Mouse (Mus musculus): ENCODE data around the gene Cox5b. TPM values are rescaled to one million over a fixed set of nuclear protein-coding genes. Genes with fewer than 3 reads are reported as not detected.
A peak's percentile ranks its signal among the peaks of the same experiment; 100 is the strongest.

Cox5b gene
- 812 and 891 TPM in 2 replicates for polyA plus RNA-seq (2012; rRNA removed)

DNA sequence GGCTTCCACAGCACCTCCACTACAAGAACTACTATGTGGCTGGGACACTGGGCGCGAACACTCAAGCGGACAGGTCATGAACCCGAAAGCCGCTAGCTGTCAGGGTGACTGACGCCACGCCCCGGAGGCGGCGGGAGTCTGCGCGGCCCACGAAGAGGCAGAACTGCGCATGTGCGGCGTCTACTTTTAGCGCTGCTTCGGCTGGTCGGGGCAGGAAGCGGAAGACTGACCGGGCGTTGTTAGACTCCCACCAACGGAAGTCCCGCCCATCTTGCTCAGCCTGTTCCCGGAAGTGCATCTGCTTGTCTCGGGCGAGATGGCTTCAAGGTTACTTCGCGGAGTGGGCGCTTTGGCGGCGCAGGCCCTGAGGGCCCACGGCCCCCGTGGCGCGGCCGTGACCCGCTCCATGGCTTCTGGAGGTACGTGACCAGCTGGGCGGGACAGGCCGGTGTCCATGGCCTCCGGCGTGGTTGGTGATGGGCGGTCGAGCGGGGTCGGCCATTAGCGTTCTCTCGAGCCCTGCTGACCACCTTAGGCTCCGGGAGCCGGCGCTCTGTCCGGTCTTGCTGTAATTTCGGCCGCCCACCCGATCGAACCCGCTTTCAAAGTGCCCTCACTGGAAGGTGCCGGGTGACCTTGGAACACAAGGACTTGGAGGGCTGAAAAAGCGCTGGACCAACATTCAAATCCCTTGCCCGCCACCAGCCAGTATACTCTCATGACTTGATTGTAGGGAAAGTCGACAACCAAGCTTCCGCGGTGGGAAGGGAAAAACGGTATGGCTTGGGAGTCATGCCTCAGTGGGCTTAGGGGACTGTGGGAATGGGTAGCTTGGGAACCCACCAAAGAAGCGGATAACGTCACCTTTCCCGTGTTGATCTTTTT is at the start of gene Cox5b:
Cox5b (plus strand) TSS at position 179 of the 885 bp plus-strand sequence.
- Histone ChIP-seq H3K27me3 (ENCODE audit: control insufficient read depth, insufficient read depth, low read length) (no peaks in the 10 kb centered on the region), H3K4me1 (ENCODE audit: control insufficient read depth, insufficient read depth, low read length) (no peaks in the 10 kb centered on the region), H3K27ac (ENCODE audit: insufficient read depth, low read length) (peak within 1 kb of the TSS; percentile 70), H3K4me3 (replicated peaks; ENCODE audit: insufficient read depth, low read depth, low read length) (peak within 1 kb of the TSS; percentile 99)
- TF ChIP-seq POLR2A (IDR thresholded peaks at IDR 0.05; ENCODE audit: borderline replicate concordance, insufficient read depth, low read length): peak; percentile 30; the same call in 1 of the 2 replicates
- no peak for TF ChIP-seq CTCF (IDR thresholded peaks at IDR 0.05; ENCODE audit: borderline replicate concordance, insufficient read depth, low read depth, low read length)
- under 1% methylated on average over 68 of the region's 68 CpGs for WGBS
- peak; percentile 97 to 98 for DNase-seq

- H3K27ac ChIP-seq (ENCODE audit: insufficient read depth, low read length): no peak overlapping the region
- H3K4me1 ChIP-seq (ENCODE audit: control insufficient read depth, insufficient read depth, low read length): peaks cover 11% of the 10 kb centered on the region
- WGBS: 92% methylated on average over 7 of the region's 7 CpGs
- no peak overlapping the region for H3K4me3 ChIP-seq (replicated peaks; ENCODE audit: insufficient read depth, low read depth, low read length)
- H3K27me3 ChIP-seq (ENCODE audit: control insufficient read depth, insufficient read depth, low read length): no peaks in the 10 kb centered on the region
- TF ChIP-seq CTCF (IDR thresholded peaks at IDR 0.05; ENCODE audit: borderline replicate concordance, insufficient read depth, low read depth, low read length): no peak
- TF ChIP-seq POLR2A (IDR thresholded peaks at IDR 0.05; ENCODE audit: borderline replicate concordance, insufficient read depth, low read length): no peak
- no peak for DNase-seq
These were observed 47.2 kb upstream of the Cox5b start for GRCm38 (mm10) chr1:36643957-36644614.

GRCm38 (mm10) chr1:36644615-36645007 is 46.6 kb upstream of the Cox5b start:
- H3K27me3 ChIP-seq (ENCODE audit: control insufficient read depth, insufficient read depth, low read length): no peaks in the 10 kb centered on the region
- no peak for TF ChIP-seq CTCF (IDR thresholded peaks at IDR 0.05; ENCODE audit: borderline replicate concordance, insufficient read depth, low read depth, low read length)
- TF ChIP-seq POLR2A (IDR thresholded peaks at IDR 0.05; ENCODE audit: borderline replicate concordance, insufficient read depth, low read length): no peak
- no peak overlapping the region for H3K27ac ChIP-seq (ENCODE audit: insufficient read depth, low read length)
- H3K4me3 ChIP-seq (replicated peaks; ENCODE audit: insufficient read depth, low read depth, low read length): no peak overlapping the region
- 94% methylated on average over 9 of the region's 9 CpGs for WGBS
- peaks cover 11% of the 10 kb centered on the region for H3K4me1 ChIP-seq (ENCODE audit: control insufficient read depth, insufficient read depth, low read length)
- DNase-seq: no peak

- peak in 1 of 2 experiments; percentile 22 for DNase-seq
- 40% methylated on average over 3 of the region's 3 CpGs for WGBS
- TF ChIP-seq CTCF (IDR thresholded peaks at IDR 0.05; ENCODE audit: borderline replicate concordance, insufficient read depth, low read depth, low read length) (no peak), POLR2A (IDR thresholded peaks at IDR 0.05; ENCODE audit: borderline replicate concordance, insufficient read depth, low read length) (no peak)
These were observed 45.0 kb upstream of the Cox5b start for GRCm38 (mm10) chr1:36646285-36646684.

DNA sequence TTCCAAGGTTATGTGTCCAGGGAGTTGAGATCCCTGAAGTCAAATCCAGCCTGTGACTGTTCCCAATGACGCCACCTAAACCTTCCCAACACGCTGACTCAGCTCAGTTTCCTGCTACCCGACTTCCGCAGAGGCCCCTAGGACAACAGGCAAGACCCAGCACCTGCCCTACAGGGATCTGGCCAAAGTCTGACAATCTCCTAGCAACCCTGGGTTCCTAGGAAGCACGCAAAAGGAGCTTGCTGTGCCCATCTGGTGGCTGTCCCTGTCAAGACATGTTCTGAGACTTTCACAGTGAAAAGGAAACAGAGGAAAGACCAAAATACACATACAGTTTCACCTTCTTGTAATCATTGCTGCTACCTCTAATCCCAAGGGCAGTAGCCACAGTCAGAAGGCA is 43.6 kb upstream of the Cox5b start:
- Histone ChIP-seq H3K27me3 (ENCODE audit: control insufficient read depth, insufficient read depth, low read length) (no peaks in the 10 kb centered on the region), H3K4me3 (replicated peaks; ENCODE audit: insufficient read depth, low read depth, low read length) (no peak overlapping the region), H3K27ac (ENCODE audit: insufficient read depth, low read length) (no peak overlapping the region), H3K4me1 (ENCODE audit: control insufficient read depth, insufficient read depth, low read length) (peaks cover 11% of the 10 kb centered on the region)
- TF ChIP-seq CTCF (IDR thresholded peaks at IDR 0.05; ENCODE audit: borderline replicate concordance, insufficient read depth, low read depth, low read length): no peak
- TF ChIP-seq POLR2A (IDR thresholded peaks at IDR 0.05; ENCODE audit: borderline replicate concordance, insufficient read depth, low read length): no peak
- DNase-seq: peak; percentile 23 to 35
- 17% methylated on average over 5 of the region's 5 CpGs for WGBS

More at GRCm38 (mm10) chr1:36646285-36646684, 45.0 kb upstream of the Cox5b start:
- Histone ChIP-seq H3K4me1 (ENCODE audit: control insufficient read depth, insufficient read depth, low read length) (peaks cover 11% of the 10 kb centered on the region), H3K27ac (ENCODE audit: insufficient read depth, low read length) (no peak overlapping the region; the same call in 1 of the 2 replicates), H3K4me3 (replicated peaks; ENCODE audit: insufficient read depth, low read depth, low read length) (no peak overlapping the region), H3K27me3 (ENCODE audit: control insufficient read depth, insufficient read depth, low read length) (no peaks in the 10 kb centered on the region)

- H3K4me1 ChIP-seq (ENCODE audit: control insufficient read depth, insufficient read depth, low read length): no peaks in the 10 kb centered on the region
- H3K4me3 ChIP-seq (replicated peaks; ENCODE audit: insufficient read depth, low read depth, low read length): no peak overlapping the region
- no peaks in the 10 kb centered on the region for H3K27me3 ChIP-seq (ENCODE audit: control insufficient read depth, insufficient read depth, low read length)
- TF ChIP-seq CTCF (IDR thresholded peaks at IDR 0.05; ENCODE audit: borderline replicate concordance, insufficient read depth, low read depth, low read length) (no peak), POLR2A (IDR thresholded peaks at IDR 0.05; ENCODE audit: borderline replicate concordance, insufficient read depth, low read length) (no peak)
- no peak for DNase-seq
- no peak overlapping the region for H3K27ac ChIP-seq (ENCODE audit: insufficient read depth, low read length)
- WGBS: 58% methylated on average over 5 of the region's 5 CpGs
These were observed 36.2 kb upstream of the Cox5b start for GRCm38 (mm10) chr1:36655039-36655438.

- TF ChIP-seq POLR2A (IDR thresholded peaks at IDR 0.05; ENCODE audit: borderline replicate concordance, insufficient read depth, low read length) (no peak), CTCF (IDR thresholded peaks at IDR 0.05; ENCODE audit: borderline replicate concordance, insufficient read depth, low read depth, low read length) (no peak)
- no peak for DNase-seq
- WGBS: 98% methylated on average over 3 of the region's 3 CpGs
- Histone ChIP-seq H3K4me3 (replicated peaks; ENCODE audit: insufficient read depth, low read depth, low read length) (no peak overlapping the region), H3K27ac (ENCODE audit: insufficient read depth, low read length) (no peak overlapping the region), H3K27me3 (ENCODE audit: control insufficient read depth, insufficient read depth, low read length) (no peaks in the 10 kb centered on the region), H3K4me1 (ENCODE audit: control insufficient read depth, insufficient read depth, low read length) (no peaks in the 10 kb centered on the region)
These were observed 35.0 kb upstream of the Cox5b start for GRCm38 (mm10) chr1:36656233-36656632.

All from cerebellum, adult 2 months (tissue).